Mouse (Mus musculus) ES-Bruce4 (cell line): Measurements from ENCODE around the gene Ccdc33. TPM values are rescaled to one million over a fixed set of nuclear protein-coding genes. Genes with fewer than 3 reads are reported as not detected.
A peak's percentile ranks its signal among the peaks of the same experiment; 100 is the strongest.

Source experiments
- H3K27ac ChIP-seq: 2 replicates; pipeline ENCODE4 v1.5.1; 2012; ENCODE audit warnings: low read length, inconsistent platforms; ENCODE audit not compliant: insufficient read depth
- H3K27me3 ChIP-seq: 2 replicates; pipeline ENCODE4 v1.6.1; 2012; ENCODE audit warnings: mild to moderate bottlenecking, low read length, inconsistent platforms; ENCODE audit not compliant: control insufficient read depth, poor library complexity, insufficient read depth, severe bottlenecking
- H3K36me3 ChIP-seq: 2 replicates; pipeline ENCODE4 v1.6.1; 2012; ENCODE audit warnings: inconsistent platforms, mild to moderate bottlenecking, low read length, moderate library complexity; ENCODE audit not compliant: control insufficient read depth, poor library complexity, insufficient read depth, severe bottlenecking
- H3K4me1 ChIP-seq: one replicate; pipeline ENCODE4 v1.8.1; 2011; ENCODE audit warnings: low read length; ENCODE audit not compliant: control insufficient read depth, insufficient read depth
- H3K4me3 ChIP-seq: 2 replicates; pipeline ENCODE4 v1.5.1; 2011; ENCODE audit warnings: low read depth, mild to moderate bottlenecking, low read length
- H3K9ac ChIP-seq: 2 replicates; pipeline ENCODE4 v1.6.1; 2012; ENCODE audit warnings: low read depth, mild to moderate bottlenecking, inconsistent platforms; ENCODE audit not compliant: poor library complexity, severe bottlenecking
- H3K9me3 ChIP-seq: replicated peaks from 2 replicates; pipeline ENCODE4 v1.6.1; 2012; ENCODE audit warnings: mild to moderate bottlenecking, low read length, inconsistent platforms; ENCODE audit not compliant: control insufficient read depth, poor library complexity, insufficient read depth, severe bottlenecking
- CTCF ChIP-seq: IDR thresholded peaks from one replicate; pipeline ENCODE4 v1.8.1; 2011; ENCODE audit warnings: low read depth, low read length
- EP300 ChIP-seq: IDR thresholded peaks from 2 replicates; pipeline ENCODE4 v1.6.1; 2011; ENCODE audit warnings: low read depth, low read length; ENCODE audit not compliant: insufficient read depth
- POLR2A ChIP-seq: IDR thresholded peaks from one replicate; pipeline ENCODE4 v1.8.1; 2011; ENCODE audit warnings: low read length; ENCODE audit not compliant: insufficient read depth
- polyA plus RNA-seq: library from polyadenylated mRNA; stranded (reverse); fragments of >200 nt; gene quantifications from 2 replicates; pipeline ENCODE4 v1.2.4, GENCODE M21; 2011; ENCODE audit warnings: low read depth; ENCODE audit not compliant: missing spikeins, insufficient read depth, insufficient read length

Ccdc33 gene
- polyA plus RNA-seq, 1 experiment: not detected

- Histone ChIP-seq H3K27me3 (no peaks in the 10 kb centered on the region), H3K9ac (0 out of 2 replicates have a peak overlapping the region, but pooled peaks have one; percentile 3), H3K36me3 (no peaks in the 10 kb centered on the region), H3K4me1 (no peaks in the 10 kb centered on the region), H3K27ac (no peak overlapping the region), H3K4me3 (peak overlapping the region; percentile 61), H3K9me3 (no peaks in the 10 kb centered on the region)
- TF ChIP-seq POLR2A: no peak
- TF ChIP-seq EP300: no peak
- TF ChIP-seq CTCF: peak; percentile 51
These were observed 120.5 kb downstream of the Ccdc33 start for GRCm38 (mm10) chr9:57998032-57998659.

DNA sequence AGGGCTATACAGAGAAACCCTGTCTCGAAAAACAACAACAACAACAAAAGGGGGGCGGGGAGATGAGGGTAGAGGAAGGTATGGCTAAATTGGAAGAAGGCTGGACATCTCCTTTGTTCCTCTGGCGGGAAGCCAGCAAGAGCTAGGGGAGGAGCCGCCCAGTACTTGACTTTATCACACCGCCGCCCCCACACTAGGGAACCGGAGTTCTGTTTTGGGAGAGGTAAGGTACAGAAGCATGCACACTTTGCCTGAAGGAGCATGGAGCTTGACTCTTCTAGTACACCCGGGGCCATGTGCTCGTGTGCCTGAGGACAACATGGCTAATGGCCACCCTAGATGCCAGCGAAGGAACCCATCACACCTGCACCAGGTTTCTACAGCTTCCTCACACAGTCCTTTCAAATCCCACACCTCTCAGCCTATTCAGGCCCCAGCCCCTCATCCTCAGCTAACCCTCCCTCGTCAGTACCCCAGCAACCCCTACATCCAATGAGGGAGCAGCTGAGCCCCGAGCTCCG is 121.1 kb downstream of the Ccdc33 start:
- Histone ChIP-seq H3K36me3 (no peaks in the 10 kb centered on the region), H3K27ac (no peak overlapping the region), H3K27me3 (no peaks in the 10 kb centered on the region), H3K9me3 (no peaks in the 10 kb centered on the region), H3K4me1 (no peaks in the 10 kb centered on the region), H3K9ac (0 out of 2 replicates have a peak overlapping the region, but pooled peaks have one; percentile 3), H3K4me3 (peak overlapping the region; percentile 61)
- no peak for TF ChIP-seq EP300
- TF ChIP-seq POLR2A: no peak
- TF ChIP-seq CTCF: no peak

DNA sequence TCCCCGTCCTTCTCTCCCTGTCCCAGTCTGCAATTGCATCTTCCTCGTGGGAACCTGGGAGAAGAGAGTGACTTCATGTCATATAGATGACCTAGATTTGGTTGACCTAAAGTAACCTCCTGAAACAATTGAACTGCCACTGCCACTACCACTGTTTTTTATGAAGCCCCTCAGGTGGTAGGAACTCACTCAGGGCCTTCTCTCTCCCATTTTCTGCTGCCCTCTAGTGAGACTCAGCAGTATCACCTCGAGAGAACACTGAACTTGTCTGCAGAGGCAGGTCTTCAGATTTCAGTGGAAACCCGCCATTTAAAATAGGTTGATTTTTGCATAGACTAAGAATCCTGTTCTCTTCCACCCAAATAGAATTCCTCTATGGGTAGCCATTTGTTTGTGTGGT is 123.3 kb downstream of the Ccdc33 start:
- Histone ChIP-seq H3K36me3 (no peaks in the 10 kb centered on the region), H3K27me3 (no peaks in the 10 kb centered on the region), H3K4me3 (no peak overlapping the region), H3K27ac (no peak overlapping the region), H3K9me3 (no peaks in the 10 kb centered on the region), H3K9ac (no peak overlapping the region), H3K4me1 (no peaks in the 10 kb centered on the region)
- no peak for TF ChIP-seq EP300
- TF ChIP-seq CTCF: peak; percentile 37
- no peak for TF ChIP-seq POLR2A

DNA sequence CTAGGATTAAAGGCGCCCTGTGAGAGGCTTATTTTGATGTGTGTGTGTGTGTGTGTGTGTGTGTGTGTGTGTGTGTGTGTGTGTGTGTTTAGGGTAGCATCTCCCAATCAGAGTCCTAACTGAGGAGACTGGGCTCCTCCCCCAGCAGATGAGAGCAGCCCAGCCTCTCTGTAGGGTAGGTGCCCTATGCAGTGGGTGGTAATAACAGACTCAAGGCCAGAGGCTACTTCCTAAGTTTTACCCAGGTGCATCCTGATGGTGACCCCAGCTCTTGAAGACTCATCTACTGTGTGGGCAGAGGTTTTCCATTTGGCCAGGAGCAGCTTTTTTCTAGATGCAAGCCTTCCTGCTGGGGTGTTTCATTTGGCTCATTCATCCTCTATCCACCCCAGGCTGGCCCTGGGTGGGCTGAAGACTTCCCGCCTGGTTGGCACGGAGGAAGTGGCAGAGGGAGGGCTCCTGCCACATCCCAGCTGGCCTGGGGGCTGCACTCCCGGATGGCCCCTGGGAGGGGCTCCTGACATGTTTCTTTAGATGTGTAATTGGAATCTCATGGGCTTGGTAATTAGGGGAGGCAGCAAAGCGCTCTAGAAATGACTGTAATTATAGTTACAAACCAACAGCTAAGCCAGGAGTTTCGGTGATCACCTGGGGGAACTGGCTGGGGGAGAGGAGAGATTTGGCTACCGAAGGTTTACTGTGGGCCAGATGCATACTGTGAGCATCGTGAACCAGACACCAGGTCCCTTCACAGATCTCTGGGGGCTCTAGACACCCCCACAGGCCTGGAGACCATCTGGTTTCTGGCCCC is 125.6 kb downstream of the Ccdc33 start:
- no peaks in the 10 kb centered on the region for H3K9me3 ChIP-seq
- no peak overlapping the region for H3K4me3 ChIP-seq
- H3K9ac ChIP-seq: no peak overlapping the region
- no peaks in the 10 kb centered on the region for H3K27me3 ChIP-seq
- H3K4me1 ChIP-seq: no peaks in the 10 kb centered on the region
- no peaks in the 10 kb centered on the region for H3K36me3 ChIP-seq
- no peak for TF ChIP-seq POLR2A
- TF ChIP-seq EP300: no peak
- no peak for TF ChIP-seq CTCF
- no peak overlapping the region for H3K27ac ChIP-seq

DNA sequence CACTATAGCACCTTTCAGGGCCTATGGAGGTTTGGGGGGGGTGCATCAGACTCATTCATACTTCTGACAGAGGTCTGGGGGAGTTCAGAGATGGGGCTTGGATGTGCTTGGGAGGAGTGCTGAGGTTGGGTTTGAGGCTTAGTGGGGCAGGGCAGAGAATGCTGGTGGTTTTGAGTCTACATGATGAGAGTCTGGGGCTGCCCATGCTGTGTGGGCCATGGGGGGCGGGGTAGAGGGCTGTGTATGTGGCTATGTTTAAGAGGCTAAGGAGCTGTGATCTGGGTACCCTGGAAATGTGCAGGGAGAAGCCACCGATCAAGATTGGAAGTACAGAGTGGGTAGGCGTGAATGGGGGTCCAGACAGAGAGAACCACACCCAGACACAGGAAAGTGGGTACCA is 126.6 kb downstream of the Ccdc33 start:
- no peaks in the 10 kb centered on the region for H3K4me1 ChIP-seq
- no peak for TF ChIP-seq CTCF
- TF ChIP-seq EP300: no peak
- TF ChIP-seq POLR2A: no peak
- H3K9ac ChIP-seq: no peak overlapping the region
- no peaks in the 10 kb centered on the region for H3K36me3 ChIP-seq
- H3K9me3 ChIP-seq: no peaks in the 10 kb centered on the region
- no peak overlapping the region for H3K27ac ChIP-seq
- H3K27me3 ChIP-seq: no peaks in the 10 kb centered on the region
- no peak overlapping the region for H3K4me3 ChIP-seq

- Histone ChIP-seq H3K27me3 (no peaks in the 10 kb centered on the region), H3K27ac (no peak overlapping the region)
- TF ChIP-seq CTCF (peak; percentile 73), EP300 (no peak)
These were observed 128.0 kb downstream of the Ccdc33 start for GRCm38 (mm10) chr9:57990438-57991110.

More at GRCm38 (mm10) chr9:57990438-57991110, 128.0 kb downstream of the Ccdc33 start:
- H3K4me1 ChIP-seq: no peaks in the 10 kb centered on the region
- no peaks in the 10 kb centered on the region for H3K36me3 ChIP-seq
- no peaks in the 10 kb centered on the region for H3K9me3 ChIP-seq
- no peak overlapping the region for H3K4me3 ChIP-seq
- no peak overlapping the region for H3K9ac ChIP-seq
